Mouse (Mus musculus): ENCODE measurements around the gene Gm13279.
"Not testable (repeated sequence)": the region's sequence is repeated elsewhere in the genome, so short reads cannot be mapped to it uniquely, and the experiment has no call there.

DNA sequence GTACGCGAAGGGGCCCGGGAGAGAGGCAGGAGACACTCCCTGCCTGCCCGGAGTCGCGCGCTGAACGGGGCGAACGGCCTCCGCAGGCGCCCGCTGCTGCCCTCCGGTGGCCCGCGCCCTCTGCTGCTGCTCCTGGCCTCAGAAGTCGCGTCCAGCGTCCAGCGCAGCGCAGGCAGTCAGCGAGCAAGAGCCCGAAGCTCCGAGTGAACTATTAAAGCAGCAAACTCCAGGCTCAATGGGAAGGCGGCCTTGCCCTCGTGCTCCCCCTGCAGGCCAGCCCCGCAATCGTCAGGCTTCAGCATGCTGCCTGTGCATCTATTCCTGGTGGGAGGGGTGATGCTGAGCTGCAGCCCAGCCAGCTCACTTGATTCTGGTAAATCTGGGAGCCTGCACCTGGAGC lies at the start of gene Gm13279:
- TF ChIP-seq POLR2A (IDR thresholded peaks at IDR 0.05; ENCODE audit: low read depth, low read length); CTCF (conservative IDR thresholded peaks at IDR 0.05; ENCODE audit: insufficient read depth, insufficient read length, low read depth, low read length): not testable (repeated sequence)
